Mouse (Mus musculus): ENCODE measurements around the gene Slc4a5. TPM values are rescaled to one million over a fixed set of nuclear protein-coding genes. Genes with fewer than 3 reads are reported as not detected.
A peak's percentile ranks its signal among the peaks of the same experiment; 100 is the strongest.

Slc4a5 gene
- total and polyA plus RNA-seq, 3 experiments: 0.04 TPM; not detected in 2

GRCm38 (mm10) chr6:83215002-83215666 lies 4.5 kb upstream of the Slc4a5 start:
- no peak overlapping the region for H3K4me3 ChIP-seq (ENCODE audit: control insufficient read depth in 1 of 2, insufficient read depth in 1 of 2, low read depth in 2 of 2, low read length in 2 of 2)
- no peaks in the 10 kb centered on the region; a peak in 1 of 4 replicates for H3K27me3 ChIP-seq (ENCODE audit: control insufficient read depth in 1 of 2, insufficient read depth in 2 of 2, low read length in 2 of 2)
- DNase-seq (ENCODE audit: low read depth, low spot score): peak; percentile 60
- no peaks in the 10 kb centered on the region for H3K4me1 ChIP-seq (ENCODE audit: control insufficient read depth in 1 of 2, insufficient read depth in 2 of 2, low read length in 2 of 2)
- H3K79me2 ChIP-seq (ENCODE audit: control insufficient read depth, insufficient read depth, low read length, poor library complexity): no peaks in the 10 kb centered on the region
- TF ChIP-seq SMC3 (IDR thresholded peaks at IDR 0.05; ENCODE audit: low read depth, low read length) (peak; percentile 93), MEF2A (IDR thresholded peaks at IDR 0.05; ENCODE audit: extremely low read depth, insufficient replicate concordance, low read depth, low read length, poor library complexity, severe bottlenecking) (no peak), EP300 (IDR thresholded peaks at IDR 0.05; ENCODE audit: low read depth in 1 of 2, low read length in 2 of 2) (no peak), ZC3H11A (IDR thresholded peaks at IDR 0.05; ENCODE audit: low read depth, low read length) (peak; percentile 70), CTCF (IDR thresholded peaks at IDR 0.05 in 2 of 3, conservative IDR thresholded peaks at IDR 0.05 in 1 of 3; ENCODE audit: control insufficient read depth in 1 of 3, insufficient read depth in 1 of 3, low read depth in 2 of 3, low read length in 3 of 3, poor library complexity in 1 of 3, severe bottlenecking in 1 of 3) (peak; percentile 78 to 93 (median 86)), RAD21 (IDR thresholded peaks at IDR 0.05; ENCODE audit: low read depth, low read length) (peak; percentile 79), ZKSCAN1 (IDR thresholded peaks at IDR 0.05; ENCODE audit: low read depth, low read length) (no peak)
- H3K9me3 ChIP-seq (replicated peaks; ENCODE audit: insufficient read depth, low read length): no peaks in the 10 kb centered on the region
- H3K27ac ChIP-seq (ENCODE audit: control insufficient read depth, low read depth, low read length): no peak overlapping the region
- H3K36me3 ChIP-seq (ENCODE audit: control insufficient read depth in 1 of 2, insufficient read depth in 2 of 2, low read length in 2 of 2): no peaks in the 10 kb centered on the region
- H3K9ac ChIP-seq (ENCODE audit: control insufficient read depth, low read depth, low read length, poor library complexity, severe bottlenecking): no peak overlapping the region

- no peak for DNase-seq (ENCODE audit: low read depth, low spot score)
- Histone ChIP-seq H3K36me3 (ENCODE audit: control insufficient read depth in 1 of 2, insufficient read depth in 2 of 2, low read length in 2 of 2) (no peaks in the 10 kb centered on the region), H3K79me2 (ENCODE audit: control insufficient read depth, insufficient read depth, low read length, poor library complexity) (no peaks in the 10 kb centered on the region), H3K27me3 (ENCODE audit: control insufficient read depth in 1 of 2, insufficient read depth in 2 of 2, low read length in 2 of 2) (peaks cover 19 to 22% of the 10 kb centered on the region in 2 experiments), H3K9ac (ENCODE audit: control insufficient read depth, low read depth, low read length, poor library complexity, severe bottlenecking) (no peak overlapping the region), H3K4me3 (ENCODE audit: control insufficient read depth in 1 of 2, insufficient read depth in 1 of 2, low read depth in 2 of 2, low read length in 2 of 2) (no peak overlapping the region), H3K27ac (ENCODE audit: control insufficient read depth, low read depth, low read length) (no peak overlapping the region), H3K4me1 (ENCODE audit: control insufficient read depth in 1 of 2, insufficient read depth in 2 of 2, low read length in 2 of 2) (no peaks in the 10 kb centered on the region), H3K9me3 (replicated peaks; ENCODE audit: insufficient read depth, low read length) (no peaks in the 10 kb centered on the region)
- TF ChIP-seq CHD2 (IDR thresholded peaks at IDR 0.05; ENCODE audit: low read length) (no peak), RCOR1 (IDR thresholded peaks at IDR 0.05; ENCODE audit: low read depth, low read length) (no peak), JUND (IDR thresholded peaks at IDR 0.05; ENCODE audit: low read depth, low read length) (no peak)
Observed at GRCm38 (mm10) chr6:83231486-83231885, 11.9 kb downstream of the Slc4a5 start.

GRCm38 (mm10) chr6:83233306-83233705 lies 13.7 kb downstream of the Slc4a5 start:
- Histone ChIP-seq H3K4me3 (ENCODE audit: control insufficient read depth in 1 of 2, insufficient read depth in 1 of 2, low read depth in 2 of 2, low read length in 2 of 2) (no peak overlapping the region), H3K36me3 (ENCODE audit: control insufficient read depth in 1 of 2, insufficient read depth in 2 of 2, low read length in 2 of 2) (no peaks in the 10 kb centered on the region), H3K9ac (ENCODE audit: control insufficient read depth, low read depth, low read length, poor library complexity, severe bottlenecking) (no peak overlapping the region), H3K27me3 (ENCODE audit: control insufficient read depth in 1 of 2, insufficient read depth in 2 of 2, low read length in 2 of 2) (peaks cover 15 to 16% of the 10 kb centered on the region in 2 experiments), H3K9me3 (replicated peaks; ENCODE audit: insufficient read depth, low read length) (no peaks in the 10 kb centered on the region), H3K27ac (ENCODE audit: control insufficient read depth, low read depth, low read length) (no peak overlapping the region), H3K79me2 (ENCODE audit: control insufficient read depth, insufficient read depth, low read length, poor library complexity) (no peaks in the 10 kb centered on the region), H3K4me1 (ENCODE audit: control insufficient read depth in 1 of 2, insufficient read depth in 2 of 2, low read length in 2 of 2) (no peaks in the 10 kb centered on the region)
- no peak for DNase-seq (ENCODE audit: low read depth, low spot score)
- TF ChIP-seq MAFK (IDR thresholded peaks at IDR 0.05; ENCODE audit: borderline replicate concordance, low read depth, low read length): peak; percentile 49; the same call in 1 of the 2 replicates
- no peak for TF ChIP-seq JUND (IDR thresholded peaks at IDR 0.05; ENCODE audit: low read depth, low read length)
